Mouse (Mus musculus): ENCODE measurements around the gene Elovl7. TPM values are rescaled to one million over a fixed set of nuclear protein-coding genes. Genes with fewer than 3 reads are reported as not detected.

Gene Elovl7
- polyA plus RNA-seq, 1 experiment: 0.51 TPM

DNA sequence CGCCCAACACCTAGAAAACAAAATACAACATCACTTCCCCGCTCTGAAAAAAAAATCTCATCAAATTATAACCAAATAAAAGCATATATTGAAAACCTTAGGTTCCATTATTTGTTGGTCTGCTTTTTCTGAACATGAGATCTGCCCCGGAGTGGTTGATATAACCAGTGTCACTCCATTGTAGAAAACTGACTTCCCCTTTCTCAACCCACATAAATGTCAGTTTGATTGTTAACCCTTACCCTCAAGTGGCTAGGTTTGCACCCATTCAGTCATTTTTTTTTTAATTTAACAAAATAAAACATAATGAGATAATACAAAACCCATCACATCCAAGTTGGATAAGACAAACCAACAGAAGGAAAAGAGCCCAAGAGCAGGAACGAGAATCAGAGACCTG, 76.1 kb downstream of the Elovl7 start:
- Histone ChIP-seq H3K79me2 (ENCODE audit: control insufficient read depth, insufficient read depth) (no peaks in the 10 kb centered on the region), H3K4me3 (ENCODE audit: insufficient read depth, poor library complexity, severe bottlenecking) (no peak overlapping the region), H3K79me3 (ENCODE audit: low read depth) (no peaks in the 10 kb centered on the region), H3K36me3 (ENCODE audit: control insufficient read depth, insufficient read depth) (no peaks in the 10 kb centered on the region), H3K27me3 (ENCODE audit: control insufficient read depth, insufficient read depth, insufficient read length) (no peaks in the 10 kb centered on the region), H3ac (ENCODE audit: control insufficient read depth, insufficient read length, low read depth) (no peak overlapping the region)
- no peak for TF ChIP-seq MYOG (IDR thresholded peaks at IDR 0.05; ENCODE audit: control insufficient read depth, extremely low read depth, insufficient read length)
- TF ChIP-seq FOSL1 (IDR thresholded peaks at IDR 0.05; ENCODE audit: insufficient read depth, low read length, poor library complexity, severe bottlenecking): no peak
- no peak for TF ChIP-seq MYOD1 (IDR thresholded peaks at IDR 0.05; ENCODE audit: control insufficient read depth, insufficient read length, low read depth)
- TF ChIP-seq CEBPB (IDR thresholded peaks at IDR 0.05; ENCODE audit: low read depth): no peak
- no peak for TF ChIP-seq USF1 (IDR thresholded peaks at IDR 0.05; ENCODE audit: low read depth)
- TF ChIP-seq CTCF (IDR thresholded peaks at IDR 0.05; ENCODE audit: control insufficient read depth, insufficient read depth, insufficient read length): no peak
- no peak for TF ChIP-seq MAX (IDR thresholded peaks at IDR 0.05)

DNA sequence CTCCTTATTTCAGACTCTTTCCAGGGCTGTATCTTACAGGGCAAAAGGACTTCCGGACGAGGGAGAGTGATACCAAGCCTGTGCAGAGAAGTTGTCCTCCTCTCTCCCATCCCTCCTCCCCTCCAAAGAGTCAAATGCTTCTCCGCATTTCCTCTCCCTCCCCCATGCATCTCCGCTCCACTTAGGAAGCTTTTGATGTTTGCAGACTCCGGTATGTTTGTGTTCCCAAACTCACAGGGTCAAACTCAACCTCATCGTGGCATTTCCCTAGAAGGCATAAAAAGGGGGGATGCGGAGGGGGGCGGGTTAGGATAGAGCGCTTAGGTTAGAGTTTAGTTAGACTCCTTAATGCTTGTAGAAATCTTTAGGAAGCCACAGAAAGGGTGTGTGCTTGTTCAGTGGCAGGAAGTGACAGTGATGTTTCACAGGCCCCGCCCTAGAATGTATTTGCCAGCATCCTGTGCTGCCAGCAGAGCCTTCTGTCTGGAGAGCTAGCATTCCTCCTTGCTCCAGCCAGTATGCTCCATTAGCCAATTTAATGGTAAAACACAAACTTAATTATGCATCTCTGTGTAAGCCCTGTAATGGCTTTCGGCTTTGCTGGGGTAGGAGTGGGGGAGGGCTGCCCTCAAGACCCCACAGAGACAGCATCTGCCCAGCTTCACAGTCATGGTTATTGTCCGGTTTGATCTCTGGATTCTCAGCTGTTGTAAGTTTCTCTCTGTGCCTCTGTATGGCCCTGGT, 83.3 kb downstream of the Elovl7 start:
- Histone ChIP-seq H3K79me2 (ENCODE audit: control insufficient read depth, insufficient read depth) (no peaks in the 10 kb centered on the region), H3K36me3 (ENCODE audit: control insufficient read depth, insufficient read depth) (no peaks in the 10 kb centered on the region), H3ac (ENCODE audit: control insufficient read depth, insufficient read length, low read depth) (no peak overlapping the region), H3K79me3 (ENCODE audit: low read depth) (no peaks in the 10 kb centered on the region), H3K27me3 (ENCODE audit: control insufficient read depth, insufficient read depth, insufficient read length) (no peaks in the 10 kb centered on the region), H3K4me3 (ENCODE audit: insufficient read depth, poor library complexity, severe bottlenecking) (no peak overlapping the region)
- TF ChIP-seq MYOG (IDR thresholded peaks at IDR 0.05; ENCODE audit: control insufficient read depth, extremely low read depth, insufficient read length) (no peak), FOSL1 (IDR thresholded peaks at IDR 0.05; ENCODE audit: insufficient read depth, low read length, poor library complexity, severe bottlenecking) (no peak), CEBPB (IDR thresholded peaks at IDR 0.05; ENCODE audit: low read depth) (no peak), CTCF (IDR thresholded peaks at IDR 0.05; ENCODE audit: control insufficient read depth, insufficient read depth, insufficient read length) (no peak), MYOD1 (IDR thresholded peaks at IDR 0.05; ENCODE audit: control insufficient read depth, insufficient read length, low read depth) (no peak), USF1 (IDR thresholded peaks at IDR 0.05; ENCODE audit: low read depth) (no peak), MAX (IDR thresholded peaks at IDR 0.05) (no peak)

DNA sequence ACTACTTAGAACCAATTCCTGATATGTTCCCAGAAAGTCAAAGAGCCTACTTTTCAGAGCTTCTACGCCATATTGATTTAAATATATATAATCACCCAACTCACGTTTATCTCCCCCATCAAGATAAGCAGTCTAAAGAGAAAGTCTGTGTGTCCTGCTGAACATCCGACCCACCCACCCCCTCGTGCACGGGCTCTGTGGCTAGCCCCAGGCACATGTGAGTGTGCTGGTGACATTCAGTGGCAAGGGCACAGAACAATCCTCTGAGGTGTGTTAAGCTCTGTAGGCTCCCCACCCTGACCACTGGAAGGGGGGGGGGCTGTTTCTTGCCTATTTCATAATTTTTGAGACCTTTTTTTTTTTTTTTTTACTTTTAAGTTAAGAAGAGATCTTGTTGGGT, 84.0 kb downstream of the Elovl7 start:
- Histone ChIP-seq H3ac (ENCODE audit: control insufficient read depth, insufficient read length, low read depth) (no peak overlapping the region), H3K36me3 (ENCODE audit: control insufficient read depth, insufficient read depth) (no peaks in the 10 kb centered on the region), H3K27me3 (ENCODE audit: control insufficient read depth, insufficient read depth, insufficient read length) (no peaks in the 10 kb centered on the region), H3K4me3 (ENCODE audit: insufficient read depth, poor library complexity, severe bottlenecking) (no peak overlapping the region), H3K79me3 (ENCODE audit: low read depth) (no peaks in the 10 kb centered on the region), H3K79me2 (ENCODE audit: control insufficient read depth, insufficient read depth) (no peaks in the 10 kb centered on the region)
- no peak for TF ChIP-seq CEBPB (IDR thresholded peaks at IDR 0.05; ENCODE audit: low read depth)
- no peak for TF ChIP-seq MYOD1 (IDR thresholded peaks at IDR 0.05; ENCODE audit: control insufficient read depth, insufficient read length, low read depth)
- no peak for TF ChIP-seq CTCF (IDR thresholded peaks at IDR 0.05; ENCODE audit: control insufficient read depth, insufficient read depth, insufficient read length)
- no peak for TF ChIP-seq FOSL1 (IDR thresholded peaks at IDR 0.05; ENCODE audit: insufficient read depth, low read length, poor library complexity, severe bottlenecking)
- TF ChIP-seq MYOG (IDR thresholded peaks at IDR 0.05; ENCODE audit: control insufficient read depth, extremely low read depth, insufficient read length): no peak
- no peak for TF ChIP-seq USF1 (IDR thresholded peaks at IDR 0.05; ENCODE audit: low read depth)
- no peak for TF ChIP-seq MAX (IDR thresholded peaks at IDR 0.05)

DNA sequence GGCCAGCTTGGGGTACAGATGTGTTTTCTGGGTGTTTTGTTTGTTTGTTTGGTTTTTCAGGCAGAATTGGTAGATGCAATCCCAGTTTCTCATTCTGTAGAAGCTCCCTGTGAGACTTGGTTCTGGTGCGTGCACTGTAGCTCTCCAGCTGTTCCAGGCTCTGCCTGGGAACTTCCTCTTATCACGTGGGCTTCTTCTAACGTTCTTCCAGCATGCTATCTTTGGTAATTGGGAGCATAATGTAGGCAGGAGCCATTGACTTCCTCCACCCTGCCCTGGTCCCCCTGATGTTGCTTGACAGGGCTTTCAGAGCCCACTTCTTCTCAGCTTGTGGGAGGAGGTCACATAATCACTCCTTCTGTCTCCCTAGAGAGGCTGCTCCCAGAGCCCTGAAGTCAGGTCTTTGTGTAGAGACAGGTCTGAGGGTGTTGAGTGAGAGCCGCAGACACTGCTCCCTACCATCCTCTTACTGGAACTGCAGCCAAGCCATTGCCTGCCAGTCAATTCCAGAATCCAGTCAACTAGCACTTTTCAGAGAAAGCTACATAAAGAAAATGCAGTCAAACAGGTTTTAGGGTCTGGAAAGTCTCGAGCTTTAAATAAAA, 86.2 kb downstream of the Elovl7 start:
- Histone ChIP-seq H3K27me3 (ENCODE audit: control insufficient read depth, insufficient read depth, insufficient read length) (no peaks in the 10 kb centered on the region), H3ac (ENCODE audit: control insufficient read depth, insufficient read length, low read depth) (no peak overlapping the region), H3K36me3 (ENCODE audit: control insufficient read depth, insufficient read depth) (no peaks in the 10 kb centered on the region), H3K79me2 (ENCODE audit: control insufficient read depth, insufficient read depth) (no peaks in the 10 kb centered on the region), H3K4me3 (ENCODE audit: insufficient read depth, poor library complexity, severe bottlenecking) (no peak overlapping the region), H3K79me3 (ENCODE audit: low read depth) (no peaks in the 10 kb centered on the region)
- no peak for TF ChIP-seq CEBPB (IDR thresholded peaks at IDR 0.05; ENCODE audit: low read depth)
- TF ChIP-seq FOSL1 (IDR thresholded peaks at IDR 0.05; ENCODE audit: insufficient read depth, low read length, poor library complexity, severe bottlenecking): no peak
- TF ChIP-seq CTCF (IDR thresholded peaks at IDR 0.05; ENCODE audit: control insufficient read depth, insufficient read depth, insufficient read length): no peak
- TF ChIP-seq USF1 (IDR thresholded peaks at IDR 0.05; ENCODE audit: low read depth): no peak
- no peak for TF ChIP-seq MYOG (IDR thresholded peaks at IDR 0.05; ENCODE audit: control insufficient read depth, extremely low read depth, insufficient read length)
- TF ChIP-seq MYOD1 (IDR thresholded peaks at IDR 0.05; ENCODE audit: control insufficient read depth, insufficient read length, low read depth): no peak
- TF ChIP-seq MAX (IDR thresholded peaks at IDR 0.05): no peak

DNA sequence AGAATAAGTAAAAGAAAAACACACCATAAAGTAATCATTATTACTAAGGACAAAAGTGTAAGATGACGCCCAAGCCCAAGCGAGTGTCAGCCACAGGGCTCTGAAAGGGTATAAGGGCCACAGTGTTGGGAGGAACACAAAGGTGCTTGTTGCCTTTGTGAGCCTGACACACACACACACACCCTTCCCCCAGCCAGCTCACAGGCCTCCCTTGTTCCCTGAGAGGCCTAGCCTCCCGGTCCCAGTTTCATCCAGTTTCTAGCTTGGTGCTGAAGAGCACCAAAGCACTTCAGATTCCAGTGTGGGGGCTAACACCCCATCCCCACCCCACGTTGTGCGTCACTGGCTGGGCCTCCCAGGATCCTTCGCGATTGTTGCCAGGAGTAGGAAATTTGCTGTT, 87.2 kb downstream of the Elovl7 start:
- Histone ChIP-seq H3K27me3 (ENCODE audit: control insufficient read depth, insufficient read depth, insufficient read length) (no peaks in the 10 kb centered on the region), H3K4me3 (ENCODE audit: insufficient read depth, poor library complexity, severe bottlenecking) (no peak overlapping the region), H3K79me3 (ENCODE audit: low read depth) (no peaks in the 10 kb centered on the region), H3K79me2 (ENCODE audit: control insufficient read depth, insufficient read depth) (no peaks in the 10 kb centered on the region), H3K36me3 (ENCODE audit: control insufficient read depth, insufficient read depth) (no peaks in the 10 kb centered on the region), H3ac (ENCODE audit: control insufficient read depth, insufficient read length, low read depth) (no peak overlapping the region)
- TF ChIP-seq USF1 (IDR thresholded peaks at IDR 0.05; ENCODE audit: low read depth) (no peak), CTCF (IDR thresholded peaks at IDR 0.05; ENCODE audit: control insufficient read depth, insufficient read depth, insufficient read length) (no peak), FOSL1 (IDR thresholded peaks at IDR 0.05; ENCODE audit: insufficient read depth, low read length, poor library complexity, severe bottlenecking) (no peak), MYOG (IDR thresholded peaks at IDR 0.05; ENCODE audit: control insufficient read depth, extremely low read depth, insufficient read length) (no peak), MYOD1 (IDR thresholded peaks at IDR 0.05; ENCODE audit: control insufficient read depth, insufficient read length, low read depth) (no peak), MAX (IDR thresholded peaks at IDR 0.05) (no peak), CEBPB (IDR thresholded peaks at IDR 0.05; ENCODE audit: low read depth) (no peak)

Measured in C2C12 (cell line).